Mouse (Mus musculus): ENCODE measurements around the gene Ddx42. TPM values are rescaled to one million over a fixed set of nuclear protein-coding genes. Genes with fewer than 3 reads are reported as not detected.
"Not testable (repeated sequence)": the region's sequence is repeated elsewhere in the genome, so short reads cannot be mapped to it uniquely, and the experiment has no call there.

Ddx42 gene
- polyA plus RNA-seq, 1 experiment from 2014 or later, result 61.7 TPM

- H3K4me3 ChIP-seq (ENCODE audit: inconsistent target), result peak within 1 kb of the TSS; percentile 88
- peaks cover 22% of the 10 kb centered on the region; the same call in 1 of the 2 replicates for H3K36me3 ChIP-seq (ENCODE audit: inconsistent target)
- 1% methylated on average over 42 of the region's 46 CpGs for WGBS (ENCODE audit: missing documents)
- peak within 1 kb of the TSS; percentile 90 for H3K27ac ChIP-seq
- peaks cover 80% of the 10 kb centered on the region for H3K79me2 ChIP-seq (ENCODE audit: inconsistent target)
Observed at GRCm38 (mm10) chr11:106215927-106216729, 598 bp upstream of the Ddx42 start, which contains the start of gene Ccdc47. TSS of gene Ccdc47 (minus strand) at chr11:106216344.

GRCm38 (mm10) chr11:106220603-106221002 lies 3.9 kb downstream of the Ddx42 start:
- peaks cover 13% of the 10 kb centered on the region for H3K36me3 ChIP-seq (ENCODE audit: inconsistent target)

GRCm38 (mm10) chr11:106233978-106234377 lies 17.3 kb downstream of the Ddx42 start:
- WGBS (ENCODE audit: missing documents), result 90% methylated on average over 8 of the region's 8 CpGs

More at GRCm38 (mm10) chr11:106220603-106221002, 3.9 kb downstream of the Ddx42 start:
- peaks cover 92% of the 10 kb centered on the region for H3K79me2 ChIP-seq (ENCODE audit: inconsistent target)
- H3K27ac ChIP-seq, result no peak overlapping the region
- 100% methylated on average over 3 of the region's 3 CpGs for WGBS (ENCODE audit: missing documents)
- no peak overlapping the region for H3K4me3 ChIP-seq (ENCODE audit: inconsistent target)

DNA sequence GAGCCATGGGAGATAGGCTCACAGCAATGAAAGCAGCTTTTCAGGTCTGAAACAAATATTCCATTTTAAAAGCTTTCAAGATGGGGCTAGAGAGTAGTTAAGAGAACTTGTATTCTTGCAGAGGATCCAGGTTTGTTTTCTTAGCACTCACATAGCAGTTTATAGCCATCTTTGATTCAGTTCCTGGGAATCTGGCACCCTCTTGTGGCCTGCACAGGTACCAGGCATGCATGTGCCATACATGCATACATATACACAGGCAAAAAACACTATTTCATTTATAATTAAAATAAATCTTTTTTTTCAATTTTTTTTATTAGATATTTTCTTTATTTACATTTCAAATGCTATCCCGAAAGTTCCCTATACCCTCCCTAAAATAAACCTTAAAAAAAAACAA lies 30.1 kb downstream of the Ddx42 start:
- 82% methylated on average over 1 of the region's 1 CpGs for WGBS (ENCODE audit: missing documents)
- no peak overlapping the region for H3K4me3 ChIP-seq (ENCODE audit: inconsistent target)

More at GRCm38 (mm10) chr11:106233978-106234377, 17.3 kb downstream of the Ddx42 start:
- H3K36me3 ChIP-seq (ENCODE audit: inconsistent target), result peaks cover 83% of the 10 kb centered on the region
- not testable (repeated sequence) for H3K27ac ChIP-seq; H3K79me2 ChIP-seq (ENCODE audit: inconsistent target); H3K4me3 ChIP-seq (ENCODE audit: inconsistent target)

DNA sequence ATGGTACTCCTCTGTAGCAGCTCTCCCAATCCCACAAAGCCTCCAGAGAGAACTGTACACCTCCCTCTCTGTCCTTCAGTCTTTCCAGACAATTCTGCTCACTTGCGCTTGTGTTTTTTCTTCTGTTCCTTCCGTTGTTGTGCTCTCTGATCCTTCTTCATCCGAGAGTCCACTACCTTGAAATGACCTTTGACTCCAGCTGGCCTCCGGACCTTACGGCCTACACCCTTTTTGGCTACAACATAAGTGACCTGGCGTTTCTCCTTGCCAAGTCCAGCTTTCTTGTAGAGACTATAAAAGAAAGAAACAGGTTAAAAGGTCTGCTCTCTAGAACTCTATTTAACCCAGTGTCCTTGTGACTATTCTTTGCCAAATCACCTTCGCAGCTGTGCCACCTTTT lies 32.6 kb downstream of the Ddx42 start:
- H3K79me2 ChIP-seq (ENCODE audit: inconsistent target), result peaks cover 11% of the 10 kb centered on the region
- 90% methylated on average over 7 of the region's 7 CpGs for WGBS (ENCODE audit: missing documents)
- H3K36me3 ChIP-seq (ENCODE audit: inconsistent target), result peaks cover 86% of the 10 kb centered on the region
- H3K27ac ChIP-seq, result no peak overlapping the region
- H3K4me3 ChIP-seq (ENCODE audit: inconsistent target), result no peak overlapping the region

More for the DNA sequence above, 30.1 kb downstream of the Ddx42 start:
- peaks cover 94% of the 10 kb centered on the region for H3K36me3 ChIP-seq (ENCODE audit: inconsistent target)
- no peaks in the 10 kb centered on the region for H3K79me2 ChIP-seq (ENCODE audit: inconsistent target)
- no peak overlapping the region for H3K27ac ChIP-seq

DNA sequence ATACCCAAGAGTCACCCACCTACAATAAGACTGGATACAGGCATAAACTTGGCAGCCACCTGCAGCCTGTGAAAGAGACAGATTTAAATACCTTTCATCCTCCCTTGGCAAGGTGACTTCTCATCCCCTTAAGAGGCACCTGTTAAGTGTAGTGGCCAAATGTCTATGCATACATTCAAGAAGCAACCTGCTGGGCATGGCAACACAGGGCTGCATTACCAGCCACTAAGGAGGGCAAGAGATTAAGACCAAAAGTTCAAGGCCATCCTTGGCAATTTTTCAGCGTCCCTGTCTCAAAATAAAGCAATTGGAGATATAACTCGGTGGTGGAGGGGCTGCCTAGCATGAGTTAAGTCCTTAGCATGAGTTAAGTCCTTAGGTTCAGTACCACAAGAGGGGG lies 38.0 kb downstream of the Ddx42 start:
- Histone ChIP-seq H3K4me3 (ENCODE audit: inconsistent target) (peak overlapping the region; percentile 95), H3K36me3 (ENCODE audit: inconsistent target) (peaks cover 44% of the 10 kb centered on the region), H3K27ac (peak overlapping the region; percentile 82), H3K79me2 (ENCODE audit: inconsistent target) (peaks cover 55% of the 10 kb centered on the region)
- 28% methylated on average over 2 of the region's 2 CpGs for WGBS (ENCODE audit: missing documents)

GRCm38 (mm10) chr11:106255174-106255573 lies 38.4 kb downstream of the Ddx42 start:
- WGBS (ENCODE audit: missing documents), result 2% methylated on average over 20 of the region's 22 CpGs
- Histone ChIP-seq H3K27ac (peak overlapping the region; percentile 82), H3K4me3 (ENCODE audit: inconsistent target) (peak overlapping the region; percentile 95), H3K79me2 (ENCODE audit: inconsistent target) (peaks cover 55% of the 10 kb centered on the region), H3K36me3 (ENCODE audit: inconsistent target) (peaks cover 40% of the 10 kb centered on the region)

- WGBS (ENCODE audit: missing documents), result under 1% methylated on average over 42 of the region's 42 CpGs
- Histone ChIP-seq H3K79me2 (ENCODE audit: inconsistent target) (peaks cover 61% of the 10 kb centered on the region), H3K36me3 (ENCODE audit: inconsistent target) (peaks cover 38% of the 10 kb centered on the region; the same call in 1 of the 2 replicates), H3K27ac (peak within 1 kb of the TSS; percentile 82), H3K4me3 (ENCODE audit: inconsistent target) (peak within 1 kb of the TSS; percentile 95)
Observed at GRCm38 (mm10) chr11:106255685-106256451, 39.1 kb downstream of the Ddx42 start, which contains the start of the genes Ftsj3 and Psmc5. TSS of gene Ftsj3 (minus strand) at chr11:106256079. TSS of gene Psmc5 (plus strand) at chr11:106256154.

DNA sequence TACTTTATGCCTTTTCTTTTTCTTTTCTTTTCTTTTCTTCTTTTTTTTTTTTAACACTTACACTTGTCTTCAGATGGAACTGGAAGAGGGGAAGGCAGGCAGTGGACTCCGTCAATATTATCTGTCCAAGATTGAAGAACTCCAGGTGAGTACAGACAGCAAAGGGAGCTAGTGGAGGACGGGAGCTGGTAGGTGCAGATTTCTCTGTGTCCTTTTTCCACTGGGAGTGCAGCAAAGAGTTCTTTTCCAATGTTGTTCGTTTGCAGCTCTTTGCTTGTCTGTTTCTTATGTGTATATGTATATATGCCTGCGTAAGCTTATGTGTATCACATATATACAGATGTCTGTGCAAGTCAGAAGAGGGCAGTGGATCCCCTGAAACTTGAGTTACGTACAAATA lies 40.0 kb downstream of the Ddx42 start:
- H3K79me2 ChIP-seq (ENCODE audit: inconsistent target), result peaks cover 61% of the 10 kb centered on the region
- whole genome bisulfite sequencing (ENCODE audit: missing documents), result 70% methylated on average over 5 of the region's 5 CpGs
- peak overlapping the region; percentile 95 for H3K4me3 ChIP-seq (ENCODE audit: inconsistent target)
- H3K36me3 ChIP-seq (ENCODE audit: inconsistent target), result peaks cover 38% of the 10 kb centered on the region
- peak overlapping the region; percentile 82 for H3K27ac ChIP-seq

DNA sequence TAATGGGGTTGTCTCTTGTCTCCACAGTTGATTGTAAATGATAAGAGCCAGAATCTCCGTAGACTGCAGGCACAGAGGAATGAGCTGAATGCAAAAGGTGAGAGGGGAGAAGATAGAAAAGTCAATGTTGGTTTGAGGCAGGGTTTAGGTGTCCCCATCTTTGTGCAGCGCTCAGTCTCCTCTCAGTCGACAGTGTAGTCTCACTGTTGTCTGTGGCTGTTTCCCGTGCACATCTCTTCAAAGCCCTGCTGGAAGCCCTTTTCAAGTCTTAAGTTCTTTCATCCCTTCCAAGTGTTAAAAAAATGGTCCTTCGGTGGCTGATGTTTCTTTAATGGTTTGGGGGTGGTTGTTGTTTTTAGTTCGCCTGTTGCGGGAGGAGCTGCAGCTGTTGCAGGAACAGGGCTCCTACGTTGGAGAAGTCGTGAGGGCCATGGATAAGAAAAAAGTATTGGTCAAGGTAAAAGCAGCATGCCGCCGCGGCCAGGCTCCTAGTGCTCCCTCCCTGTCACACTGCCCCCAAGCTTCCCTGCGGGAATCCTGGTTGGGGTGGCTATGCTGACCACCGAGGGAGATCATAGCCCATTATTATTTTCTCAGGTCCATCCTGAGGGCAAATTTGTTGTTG lies 44.2 kb downstream of the Ddx42 start:
- Histone ChIP-seq H3K4me3 (ENCODE audit: inconsistent target) (no peak overlapping the region), H3K36me3 (ENCODE audit: inconsistent target) (peaks cover 64% of the 10 kb centered on the region), H3K27ac (no peak overlapping the region), H3K79me2 (ENCODE audit: inconsistent target) (peaks cover 44% of the 10 kb centered on the region)
- 93% methylated on average over 14 of the region's 14 CpGs for WGBS (ENCODE audit: missing documents)

GRCm38 (mm10) chr11:106263963-106264362 lies 47.2 kb downstream of the Ddx42 start:
- 98% methylated on average over 9 of the region's 9 CpGs for WGBS (ENCODE audit: missing documents)
- Histone ChIP-seq H3K27ac (no peak overlapping the region), H3K4me3 (ENCODE audit: inconsistent target) (no peak overlapping the region), H3K79me2 (ENCODE audit: inconsistent target) (peaks cover 36% of the 10 kb centered on the region), H3K36me3 (ENCODE audit: inconsistent target) (peaks cover 75% of the 10 kb centered on the region)

- Histone ChIP-seq H3K36me3 (ENCODE audit: inconsistent target) (peaks cover 70% of the 10 kb centered on the region), H3K79me2 (ENCODE audit: inconsistent target) (peaks cover 38% of the 10 kb centered on the region), H3K4me3 (ENCODE audit: inconsistent target) (no peak overlapping the region), H3K27ac (no peak overlapping the region)
- 95% methylated on average over 15 of the region's 15 CpGs for WGBS (ENCODE audit: missing documents)
Observed at GRCm38 (mm10) chr11:106264988-106265387, 48.3 kb downstream of the Ddx42 start.

- 63% methylated on average over 4 of the region's 4 CpGs for WGBS (ENCODE audit: missing documents)
- Histone ChIP-seq H3K4me3 (ENCODE audit: inconsistent target) (no peak overlapping the region), H3K79me2 (ENCODE audit: inconsistent target) (peaks cover 41% of the 10 kb centered on the region), H3K36me3 (ENCODE audit: inconsistent target) (peaks cover 68% of the 10 kb centered on the region), H3K27ac (no peak overlapping the region)
Observed at GRCm38 (mm10) chr11:106265570-106265969, 48.8 kb downstream of the Ddx42 start.

DNA sequence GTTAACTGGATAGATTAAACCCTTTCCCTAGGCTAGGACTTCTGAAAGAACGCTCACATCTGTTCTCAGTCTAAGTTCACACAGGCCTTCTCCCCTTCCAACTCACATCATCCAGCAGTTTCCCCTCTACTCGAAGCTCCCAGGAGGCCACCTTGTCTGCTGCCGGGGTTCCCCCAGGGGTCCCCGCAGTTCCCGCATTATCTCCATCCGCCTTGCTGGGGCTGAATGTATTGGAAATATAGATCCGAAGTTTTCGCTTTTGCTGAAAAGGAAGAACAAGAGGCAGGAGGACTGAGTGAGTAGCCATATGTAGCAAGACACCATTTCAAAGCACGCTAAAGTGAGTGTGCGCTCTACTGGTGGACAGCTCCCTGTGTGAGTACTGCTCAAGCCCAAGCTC lies 49.7 kb downstream of the Ddx42 start:
- Histone ChIP-seq H3K4me3 (ENCODE audit: inconsistent target) (no peak overlapping the region), H3K79me2 (ENCODE audit: inconsistent target) (peaks cover 47% of the 10 kb centered on the region), H3K36me3 (ENCODE audit: inconsistent target) (peaks cover 62% of the 10 kb centered on the region), H3K27ac (no peak overlapping the region)
- 97% methylated on average over 10 of the region's 10 CpGs for WGBS (ENCODE audit: missing documents)

Measured in macrophage (primary cell).